Mouse (Mus musculus): ENCODE measurements around the gene Kif1c. TPM values are rescaled to one million over a fixed set of nuclear protein-coding genes. Genes with fewer than 3 reads are reported as not detected.

Kif1c gene
- polyA plus RNA-seq, 1 experiment from 2014 or later: 1.5 TPM

DNA sequence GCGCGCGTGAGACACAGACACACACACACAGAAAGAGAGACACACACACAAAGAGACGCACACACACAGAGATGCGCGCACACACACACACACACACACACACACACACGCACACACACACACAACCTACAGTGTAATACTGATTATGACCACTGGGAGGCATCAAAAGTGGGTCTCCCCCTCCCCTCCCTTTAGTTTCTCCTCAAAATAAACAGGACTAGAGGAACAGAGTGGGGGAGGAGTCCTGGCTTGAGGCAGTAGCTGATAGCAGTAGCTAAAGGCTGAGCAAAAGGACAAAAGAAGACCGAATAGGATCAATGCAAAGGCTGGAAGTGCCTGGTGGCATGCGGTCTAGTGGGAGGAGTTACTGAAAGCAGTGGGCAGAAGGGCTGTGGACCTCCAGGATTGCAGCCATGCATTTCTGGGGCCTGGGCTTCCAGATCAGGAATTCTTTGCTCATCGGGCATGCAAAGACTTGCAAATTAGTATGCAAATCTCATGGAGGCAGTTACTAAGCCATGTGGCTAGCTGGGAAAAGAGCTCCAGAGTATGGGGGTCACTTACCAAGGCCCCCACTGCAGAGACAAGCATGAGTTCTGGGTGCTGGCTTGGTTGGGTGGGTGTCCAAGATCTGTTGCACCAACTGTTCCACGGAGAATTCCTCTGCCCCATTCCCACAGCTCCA lies 18.3 kb upstream of the Kif1c start:
- Histone ChIP-seq H3K27ac (replicated peaks) (peak overlapping the region; percentile 67), H3K27me3 (no peaks in the 10 kb centered on the region), H3K36me3 (peaks cover 48% of the 10 kb centered on the region), H3K9ac (replicated peaks) (peak overlapping the region; percentile 32; the same call in 1 of the 2 replicates), H3K4me1 (peaks cover 26% of the 10 kb centered on the region), H3K9me3 (no peaks in the 10 kb centered on the region), H3K4me2 (replicated peaks) (peak overlapping the region; percentile 5), H3K4me3 (no peak overlapping the region)
- 8% methylated on average over 11 of the region's 11 CpGs for WGBS
- ATAC-seq (replicated peaks): peak; percentile 84

DNA sequence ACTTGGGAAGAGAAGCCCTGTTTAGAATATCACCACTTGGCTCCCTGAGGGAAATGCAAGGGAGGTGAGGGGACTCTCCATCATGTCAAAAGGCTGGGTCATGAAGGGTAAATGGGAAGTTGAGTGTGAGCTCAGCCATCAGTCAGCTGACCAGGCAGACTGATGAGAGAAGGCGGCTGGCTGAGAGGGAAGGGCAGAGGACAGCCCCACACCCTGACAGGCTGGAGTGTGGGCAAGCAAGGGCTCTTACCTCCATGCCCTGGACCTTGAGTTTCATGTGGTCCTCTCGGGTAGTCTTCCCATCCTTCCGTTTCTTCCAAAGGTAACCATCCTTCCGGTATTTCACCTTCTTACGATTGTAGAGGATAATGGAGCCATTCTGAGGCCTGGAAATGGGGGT lies 16.7 kb upstream of the Kif1c start:
- Histone ChIP-seq H3K27ac (replicated peaks) (no peak overlapping the region), H3K27me3 (no peaks in the 10 kb centered on the region), H3K4me1 (peaks cover 34% of the 10 kb centered on the region), H3K36me3 (peaks cover 43% of the 10 kb centered on the region), H3K4me3 (no peak overlapping the region), H3K9me3 (no peaks in the 10 kb centered on the region), H3K4me2 (replicated peaks) (no peak overlapping the region), H3K9ac (replicated peaks) (no peak overlapping the region)
- WGBS: 93% methylated on average over 5 of the region's 5 CpGs
- no peak for ATAC-seq (replicated peaks)

DNA sequence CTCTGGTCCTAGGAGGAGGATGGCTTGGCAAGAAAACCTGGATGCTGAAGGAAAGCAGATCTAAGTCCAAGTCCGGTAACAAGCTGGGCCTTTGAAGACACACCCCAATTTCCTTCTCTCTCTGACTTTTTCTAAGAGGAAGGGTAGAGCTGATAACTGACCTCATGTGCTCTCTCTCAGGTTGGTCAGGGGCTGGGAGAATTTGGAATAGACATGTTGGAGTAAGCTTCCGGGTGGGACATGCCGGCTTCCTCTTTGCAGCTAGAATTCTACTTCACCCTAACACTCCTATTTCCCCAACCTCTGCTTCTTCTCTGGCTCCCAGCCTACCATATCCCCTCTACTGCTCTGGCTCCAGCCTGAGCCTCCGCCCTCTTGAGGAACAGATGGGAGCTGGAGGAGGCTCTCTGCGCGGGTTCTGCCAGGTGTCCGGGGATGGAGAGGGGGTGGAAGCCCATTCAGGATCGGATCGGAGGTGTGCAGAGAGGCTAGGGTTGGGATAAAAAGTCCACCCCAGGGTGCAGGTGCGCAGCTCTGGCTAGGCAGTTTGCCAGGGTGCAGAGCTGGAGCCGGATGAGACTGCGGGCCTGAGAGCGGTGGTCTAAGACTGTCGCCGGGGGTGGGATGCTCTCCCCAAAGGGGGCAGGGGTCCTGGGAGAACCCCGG lies 13.3 kb upstream of the Kif1c start:
- H3K27me3 ChIP-seq: no peaks in the 10 kb centered on the region
- no peaks in the 10 kb centered on the region for H3K9me3 ChIP-seq
- H3K36me3 ChIP-seq: peaks cover 25% of the 10 kb centered on the region
- peaks cover 32% of the 10 kb centered on the region for H3K4me1 ChIP-seq
- peak overlapping the region; percentile 91 for H3K27ac ChIP-seq (replicated peaks)
- peak; percentile 77 for ATAC-seq (replicated peaks)
- peak overlapping the region; percentile 90 for H3K4me3 ChIP-seq
- H3K9ac ChIP-seq (replicated peaks): peak overlapping the region; percentile 87
- WGBS: 5% methylated on average over 16 of the region's 16 CpGs
- peak overlapping the region; percentile 85 for H3K4me2 ChIP-seq (replicated peaks)

DNA sequence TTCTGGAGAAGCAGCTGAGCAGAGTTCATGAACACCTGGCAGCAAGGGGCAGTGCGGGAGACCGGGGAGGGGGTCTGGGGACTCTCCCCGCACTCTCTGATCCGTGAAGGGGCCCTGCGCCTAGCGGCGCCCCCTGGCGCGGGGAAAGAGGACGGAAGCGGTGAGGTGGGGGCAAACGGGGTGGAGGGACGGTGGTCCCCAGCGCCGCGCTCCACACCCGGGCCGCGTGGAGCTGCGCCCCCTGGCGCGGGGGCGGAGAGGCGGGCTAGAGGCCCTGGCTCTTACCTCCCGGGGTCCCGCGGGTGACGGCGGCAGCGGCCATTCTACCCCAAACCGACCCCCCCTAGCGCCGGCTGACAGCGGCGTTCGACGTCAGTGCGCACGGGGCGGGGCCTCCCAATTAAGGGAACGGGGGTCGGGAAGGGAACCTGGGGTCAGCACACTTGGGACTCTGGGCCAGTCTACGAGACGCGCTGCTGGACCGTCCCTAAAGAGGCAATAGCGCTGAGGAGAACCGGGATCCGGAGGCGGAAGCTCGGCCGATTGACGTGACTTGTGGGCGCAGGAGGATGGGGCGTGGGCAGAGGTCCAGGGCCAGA lies 12.6 kb upstream of the Kif1c start, which contains the start of gene Camta2:
Camta2 (minus strand) TSS at position 505 of the 599 bp plus-strand sequence.
- peak within 1 kb of the TSS; percentile 85 for H3K4me2 ChIP-seq (replicated peaks)
- ATAC-seq (replicated peaks): peak; percentile 86
- H3K27ac ChIP-seq (replicated peaks): peak within 1 kb of the TSS; percentile 91
- peak within 1 kb of the TSS; percentile 90 for H3K4me3 ChIP-seq
- H3K36me3 ChIP-seq: peaks cover 23% of the 10 kb centered on the region
- no peaks in the 10 kb centered on the region for H3K9me3 ChIP-seq
- no peaks in the 10 kb centered on the region for H3K27me3 ChIP-seq
- peaks cover 25% of the 10 kb centered on the region for H3K4me1 ChIP-seq
- H3K9ac ChIP-seq (replicated peaks): peak within 1 kb of the TSS; percentile 87
- WGBS: under 1% methylated on average over 55 of the region's 55 CpGs

DNA sequence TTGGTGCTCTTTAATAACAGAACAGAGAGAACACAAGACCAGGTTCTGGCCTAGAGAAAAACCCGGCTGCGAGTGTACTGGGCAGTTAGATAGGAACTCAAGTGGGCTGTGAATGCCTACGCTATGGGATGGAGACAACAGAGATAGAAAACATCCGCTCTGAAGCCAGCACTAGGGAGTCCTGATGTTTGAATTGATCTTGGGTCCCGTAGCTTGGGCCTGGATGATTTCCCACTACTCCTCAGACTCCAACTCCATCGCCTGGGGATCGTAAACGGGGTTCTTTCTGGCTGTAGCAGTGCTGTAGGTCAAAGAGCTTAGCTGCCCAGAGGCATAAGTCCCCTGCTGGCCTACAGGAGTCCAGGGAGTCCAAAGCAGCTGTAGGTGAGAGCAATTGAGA lies 12.0 kb upstream of the Kif1c start:
- Histone ChIP-seq H3K4me1 (peaks cover 22% of the 10 kb centered on the region), H3K9me3 (no peaks in the 10 kb centered on the region), H3K4me3 (peak overlapping the region; percentile 90), H3K9ac (replicated peaks) (peak overlapping the region; percentile 87), H3K4me2 (replicated peaks) (peak overlapping the region; percentile 85), H3K36me3 (peaks cover 18% of the 10 kb centered on the region), H3K27ac (replicated peaks) (peak overlapping the region; percentile 91), H3K27me3 (no peaks in the 10 kb centered on the region)
- 11% methylated on average over 8 of the region's 8 CpGs for WGBS
- ATAC-seq (replicated peaks): no peak

DNA sequence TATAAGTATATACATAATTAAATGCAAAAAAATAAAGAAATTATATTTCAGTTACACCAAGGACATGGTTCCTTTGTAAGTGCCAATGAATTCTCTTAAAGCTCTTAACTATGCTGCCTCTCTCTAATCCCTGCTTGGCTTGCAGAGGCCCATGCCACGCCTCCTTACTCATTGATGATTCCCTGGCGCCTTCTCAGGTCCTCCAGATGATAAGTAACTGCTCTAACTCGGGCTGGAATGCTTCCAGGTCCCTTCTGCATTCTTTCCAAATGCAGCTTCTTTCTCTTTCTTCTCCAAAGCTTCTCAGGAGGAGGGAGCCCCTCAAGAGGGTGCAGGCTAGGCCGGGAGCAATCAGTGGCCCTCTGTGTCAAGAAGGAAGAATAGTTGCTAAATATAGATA lies 10.8 kb upstream of the Kif1c start:
- no peaks in the 10 kb centered on the region for H3K9me3 ChIP-seq
- H3K4me2 ChIP-seq (replicated peaks): no peak overlapping the region
- no peak overlapping the region for H3K4me3 ChIP-seq
- H3K36me3 ChIP-seq: peaks cover 6% of the 10 kb centered on the region; the same call in 1 of the 2 replicates
- H3K27ac ChIP-seq (replicated peaks): no peak overlapping the region
- no peaks in the 10 kb centered on the region for H3K27me3 ChIP-seq
- ATAC-seq (replicated peaks): no peak
- WGBS: 40% methylated on average over 4 of the region's 4 CpGs
- H3K4me1 ChIP-seq: peaks cover 22% of the 10 kb centered on the region
- no peak overlapping the region for H3K9ac ChIP-seq (replicated peaks)

DNA sequence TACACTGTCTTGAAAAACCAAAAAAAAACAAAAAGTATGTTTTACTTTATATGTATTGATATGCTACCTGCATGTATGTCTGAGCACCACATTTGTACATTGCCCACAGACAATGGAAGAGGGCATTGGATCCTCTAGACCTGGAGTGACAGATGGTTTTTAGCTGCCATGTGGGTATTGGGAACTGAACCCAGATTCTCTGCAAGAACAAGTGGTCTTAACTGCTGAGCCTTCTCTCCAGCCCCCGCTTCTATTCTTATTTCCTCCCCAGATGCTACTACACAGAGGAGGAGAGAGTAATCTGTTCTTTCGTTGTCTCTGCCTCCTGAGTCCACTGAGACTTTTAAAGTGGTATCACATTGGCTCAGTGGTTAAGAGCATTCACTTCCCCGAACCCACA lies 6.8 kb upstream of the Kif1c start:
- H3K36me3 ChIP-seq: no peaks in the 10 kb centered on the region
- no peak overlapping the region for H3K4me3 ChIP-seq
- ATAC-seq (replicated peaks): no peak
- H3K9ac ChIP-seq (replicated peaks): no peak overlapping the region
- no peak overlapping the region for H3K4me2 ChIP-seq (replicated peaks)
- WGBS: 70% methylated on average over 3 of the region's 3 CpGs
- H3K27ac ChIP-seq (replicated peaks): no peak overlapping the region
- no peaks in the 10 kb centered on the region for H3K9me3 ChIP-seq
- no peaks in the 10 kb centered on the region for H3K27me3 ChIP-seq
- H3K4me1 ChIP-seq: peaks cover 5% of the 10 kb centered on the region

DNA sequence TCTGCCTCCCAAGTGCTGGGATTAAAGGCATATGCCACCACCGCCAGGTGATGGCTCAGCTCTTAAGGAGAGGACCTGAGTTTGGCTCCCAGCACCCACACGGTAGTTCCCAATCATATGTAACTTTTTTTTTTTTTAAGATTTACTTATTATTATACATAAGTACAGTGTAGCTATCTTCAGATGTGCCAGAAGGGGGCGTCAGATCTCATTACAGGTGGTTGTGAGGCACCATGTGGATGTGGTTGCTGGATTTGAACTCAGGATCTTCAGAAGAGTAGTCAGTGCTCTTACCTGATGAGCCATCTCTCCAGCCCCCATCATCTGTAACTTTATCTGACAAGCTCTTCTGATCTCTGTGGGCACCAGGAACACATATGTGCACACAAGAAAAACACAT lies 3.0 kb upstream of the Kif1c start:
- 73% methylated on average over 3 of the region's 3 CpGs for whole genome bisulfite sequencing
- Histone ChIP-seq H3K4me1 (peaks cover 23% of the 10 kb centered on the region), H3K36me3 (no peaks in the 10 kb centered on the region), H3K4me2 (replicated peaks) (no peak overlapping the region), H3K9ac (replicated peaks) (no peak overlapping the region), H3K4me3 (no peak overlapping the region), H3K27me3 (no peaks in the 10 kb centered on the region), H3K9me3 (no peaks in the 10 kb centered on the region), H3K27ac (replicated peaks) (no peak overlapping the region)
- ATAC-seq (replicated peaks): no peak

DNA sequence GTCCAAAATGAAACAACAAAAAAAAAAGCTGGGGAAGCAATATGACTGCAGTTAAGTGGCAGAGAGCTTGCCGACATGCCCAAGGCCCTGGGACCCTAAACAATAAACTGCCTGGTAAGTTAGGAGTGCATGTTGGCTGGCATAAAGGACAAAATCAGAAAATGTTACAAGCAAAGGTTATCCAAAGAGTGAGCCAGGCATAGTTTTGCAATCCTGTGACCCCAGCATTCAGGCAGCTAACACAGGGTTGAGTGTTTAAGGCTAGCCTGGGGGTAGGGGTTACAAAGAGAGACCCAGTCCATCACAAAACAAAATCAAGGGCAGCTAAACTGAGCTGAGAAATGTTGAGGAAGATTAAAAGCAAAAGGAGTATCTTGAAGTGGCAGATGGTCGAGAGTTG lies 1.3 kb upstream of the Kif1c start:
- no peak overlapping the region for H3K9ac ChIP-seq (replicated peaks)
- H3K4me2 ChIP-seq (replicated peaks): no peak overlapping the region
- H3K4me1 ChIP-seq: peaks cover 27% of the 10 kb centered on the region
- 0 out of 2 replicates have a peak, but pooled peaks cover 5% of the 10 kb centered on the region for H3K36me3 ChIP-seq
- no peak overlapping the region for H3K27ac ChIP-seq (replicated peaks)
- H3K4me3 ChIP-seq: no peak overlapping the region
- H3K27me3 ChIP-seq: no peaks in the 10 kb centered on the region
- no peak for ATAC-seq (replicated peaks)
- H3K9me3 ChIP-seq: no peaks in the 10 kb centered on the region
- 74% methylated on average over 2 of the region's 2 CpGs for WGBS

DNA sequence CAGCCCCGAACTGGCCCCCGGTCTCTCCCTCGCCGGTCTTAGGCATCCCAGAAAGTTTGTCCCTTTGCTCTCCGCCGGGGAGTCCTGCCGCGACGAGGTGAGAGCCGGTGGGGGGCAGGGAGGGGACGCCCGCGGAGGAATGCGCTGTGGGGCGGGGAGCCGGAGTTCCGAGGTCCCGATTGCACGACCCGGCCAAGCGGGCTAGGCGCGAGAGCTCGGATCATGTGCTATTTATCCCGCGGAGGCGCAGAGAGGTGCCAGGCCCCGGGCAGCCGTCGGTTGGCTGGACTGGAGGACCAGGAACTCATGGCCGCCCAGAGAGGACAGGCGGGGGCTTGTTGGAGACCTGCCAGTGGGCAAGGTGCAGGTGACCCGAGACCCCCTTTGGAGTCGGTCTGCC lies 265 bp downstream of the Kif1c start:
- H3K4me2 ChIP-seq (replicated peaks): peak overlapping the region; percentile 84
- peak overlapping the region; percentile 91 for H3K27ac ChIP-seq (replicated peaks)
- H3K27me3 ChIP-seq: no peaks in the 10 kb centered on the region
- H3K9ac ChIP-seq (replicated peaks): peak overlapping the region; percentile 92
- H3K4me1 ChIP-seq: peaks cover 27% of the 10 kb centered on the region
- WGBS: under 1% methylated on average over 34 of the region's 34 CpGs
- ATAC-seq (replicated peaks): peak; percentile 53
- peak overlapping the region; percentile 96 for H3K4me3 ChIP-seq
- H3K9me3 ChIP-seq: no peaks in the 10 kb centered on the region
- H3K36me3 ChIP-seq: peaks cover 18% of the 10 kb centered on the region

DNA sequence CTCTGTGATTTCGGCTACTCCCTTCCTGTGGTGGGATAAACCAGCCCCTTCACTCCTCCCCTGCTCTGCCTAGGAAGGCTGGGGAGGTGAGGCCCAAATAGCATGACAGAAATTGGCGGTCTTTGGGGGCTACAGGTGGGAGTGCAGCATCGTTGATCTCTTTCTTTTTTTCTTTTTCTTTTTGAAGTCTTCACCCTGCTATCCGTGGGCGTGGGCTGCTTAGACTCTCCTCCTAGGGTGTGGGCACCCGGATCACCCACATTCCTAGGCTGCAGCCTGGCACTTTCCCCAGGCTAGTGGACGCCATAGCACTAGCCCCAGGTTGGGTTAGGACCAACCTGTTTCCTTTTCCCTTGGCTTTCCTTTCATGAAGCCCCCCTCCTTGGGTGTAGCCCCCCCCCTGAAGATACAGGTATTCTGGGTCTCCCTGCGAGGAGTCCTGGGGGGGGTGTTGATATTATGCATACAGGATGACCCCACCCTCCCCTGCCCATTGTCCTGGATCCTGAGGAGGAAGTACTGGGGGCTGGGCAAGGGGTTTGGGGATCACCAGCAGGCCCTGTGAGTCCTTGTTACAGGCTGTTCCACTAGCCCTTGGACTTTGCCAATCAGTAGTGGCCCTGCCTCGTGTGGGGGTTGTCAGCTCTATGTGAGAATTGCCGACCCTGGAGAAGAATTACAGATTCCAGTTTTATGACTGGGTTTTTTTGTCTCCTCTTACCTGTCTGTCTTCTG lies 1.0 kb downstream of the Kif1c start:
- peak overlapping the region; percentile 84 for H3K4me2 ChIP-seq (replicated peaks)
- no peaks in the 10 kb centered on the region for H3K9me3 ChIP-seq
- H3K4me1 ChIP-seq: peaks cover 27% of the 10 kb centered on the region
- peak overlapping the region; percentile 91; the same call in 1 of the 2 replicates for H3K27ac ChIP-seq (replicated peaks)
- WGBS: 16% methylated on average over 10 of the region's 10 CpGs
- peaks cover 26% of the 10 kb centered on the region for H3K36me3 ChIP-seq
- ATAC-seq (replicated peaks): no peak
- H3K27me3 ChIP-seq: no peaks in the 10 kb centered on the region
- H3K4me3 ChIP-seq: peak overlapping the region; percentile 96
- peak overlapping the region; percentile 92 for H3K9ac ChIP-seq (replicated peaks)

Data from forebrain, embryonic 15.5 days (tissue).